Comparison of ENCODE assay signal across 9 mouse cellular contexts in genomic region chr17:47009016-47009415, GRCm38 (mm10). TPM values are rescaled to one million over a fixed set of nuclear protein-coding genes. Genes with fewer than 3 reads are reported as not detected.
A peak's percentile ranks its signal among the peaks of the same experiment; 100 is the strongest.
DNase-seq lines count a peak whose midpoint lies in the region; ATAC-seq and TF ChIP-seq lines count a peak whose summit lies in the region.
"Had no signal": no experiment of that assay in that cellular context is flagged by ENCODE, and none has a peak within 500 bp of the region (broad histone marks: within the 10 kb centered on the region; RNA-seq: fewer than 3 reads in every experiment).

No protein-coding gene starts in this region.

- DNase-seq in cerebellum, adult 9-11 months, result peak; percentile 25
- no peak for DNase-seq in cerebellum, postnatal 25 days
- no peak for DNase-seq in forebrain, embryonic 11.5 days (ENCODE audit: low spot score)
- no peak for DNase-seq in limb, embryonic 10.5 days (ENCODE audit: low spot score)
- DNase-seq in retina, postnatal 1 day, result peak; percentile 8
- DNase-seq in cerebellum, adult 11-12 months, result no peak
- no peak for DNase-seq in urinary bladder, adult 18-20 months (ENCODE audit: low spot score in 2 of 2)

- no peak for TF ChIP-seq EP300 in ES-Bruce4 (IDR thresholded peaks at IDR 0.05; ENCODE audit: insufficient read depth, low read depth, low read length)

- no peaks in the 10 kb centered on the region for H3K36me3 ChIP-seq in ES-Bruce4 (ENCODE audit: control insufficient read depth, insufficient read depth, low read length, poor library complexity, severe bottlenecking)
- H3K36me3 ChIP-seq in forebrain, embryonic 11.5 days (ENCODE audit: control insufficient read depth, insufficient read depth, low read length), result no peaks in the 10 kb centered on the region
- peaks cover 14% of the 10 kb centered on the region for H3K36me3 ChIP-seq in limb, embryonic 10.5 days

- no peaks in the 10 kb centered on the region for H3K4me1 ChIP-seq in ES-Bruce4 (ENCODE audit: control insufficient read depth, insufficient read depth, low read length)
- peaks cover 5% of the 10 kb centered on the region for H3K4me1 ChIP-seq in forebrain, embryonic 11.5 days (replicated peaks; ENCODE audit: control insufficient read depth, insufficient read depth, low read length)
- H3K4me1 ChIP-seq in limb, embryonic 10.5 days, result peaks cover 32% of the 10 kb centered on the region

- no peak overlapping the region for H3K4me3 ChIP-seq in ES-Bruce4 (ENCODE audit: low read depth, low read length)
- peak overlapping the region; percentile 94 for H3K4me3 ChIP-seq in forebrain, embryonic 11.5 days (ENCODE audit: low read depth, low read length)
- H3K4me3 ChIP-seq in limb, embryonic 10.5 days, result peak overlapping the region; percentile 87

- TF ChIP-seq CTCF in ES-Bruce4 (IDR thresholded peaks at IDR 0.05; ENCODE audit: low read depth, low read length), result no peak

- WGBS in forebrain, embryonic 11.5 days, result 36% methylated on average over 6 of the region's 6 CpGs
- WGBS in limb, embryonic 10.5 days, result 28% methylated on average over 6 of the region's 6 CpGs

- H3K9me3 ChIP-seq in ES-Bruce4 (replicated peaks; ENCODE audit: control insufficient read depth, insufficient read depth, low read length, poor library complexity, severe bottlenecking), result no peaks in the 10 kb centered on the region
- no peaks in the 10 kb centered on the region for H3K9me3 ChIP-seq in forebrain, embryonic 11.5 days (ENCODE audit: control insufficient read depth, low read length)
- no peaks in the 10 kb centered on the region for H3K9me3 ChIP-seq in limb, embryonic 10.5 days (replicated peaks)

- TF ChIP-seq POLR2A in ES-Bruce4 (IDR thresholded peaks at IDR 0.05; ENCODE audit: insufficient read depth, low read length), result no peak

- peak overlapping the region; percentile 81 for H3K4me2 ChIP-seq in forebrain, embryonic 11.5 days (ENCODE audit: low read depth, low read length, severe bottlenecking)

- no peak for ATAC-seq in forebrain, embryonic 11.5 days (replicated peaks; ENCODE audit: low FRiP score)
- ATAC-seq: Patski had no signal

- no peaks in the 10 kb centered on the region for H3K27me3 ChIP-seq in ES-Bruce4 (ENCODE audit: control insufficient read depth, insufficient read depth, low read length, poor library complexity, severe bottlenecking)
- no peaks in the 10 kb centered on the region for H3K27me3 ChIP-seq in forebrain, embryonic 11.5 days (ENCODE audit: control insufficient read depth, insufficient read depth, low read length)
- no peaks in the 10 kb centered on the region for H3K27me3 ChIP-seq in limb, embryonic 10.5 days (ENCODE audit: low read depth, poor library complexity, severe bottlenecking)

- H3K9ac ChIP-seq in ES-Bruce4 (ENCODE audit: low read depth, poor library complexity, severe bottlenecking), result peak overlapping the region; percentile 80
- H3K9ac ChIP-seq in forebrain, embryonic 11.5 days (ENCODE audit: low read length), result peak overlapping the region; percentile 86

- H3K27ac ChIP-seq in ES-Bruce4 (ENCODE audit: insufficient read depth, low read length), result no peak overlapping the region
- no peak overlapping the region for H3K27ac ChIP-seq in forebrain, embryonic 11.5 days (ENCODE audit: low read depth, low read length)
- peak overlapping the region; percentile 95; the same call in 1 of the 2 replicates for H3K27ac ChIP-seq in limb, embryonic 10.5 days

RNA-seq across cellular contexts. Expression of gene Ubr2, which starts 1.3 kb away (rescaled TPM):
- polyA plus RNA-seq in ES-Bruce4 (2011; ENCODE audit: insufficient read depth, insufficient read length, low read depth, missing spikeins), result 39.3 and 42.5 TPM in 2 replicates
- polyA plus RNA-seq in forebrain, embryonic 11.5 days (2014; fragmentation: Nextera tagmentation; extraction: Ambion mirVana), result 20.4 and 21.2 TPM in 2 replicates
- polyA plus RNA-seq in limb, embryonic 10.5 days (2016; fragmentation: Nextera tagmentation; extraction: Ambion mirVana), result 18.5 and 18.8 TPM in 2 replicates

Comparison
In these comparisons a context has a peak if more than half of its experiments do, and no peak if none do; other contexts are left out.
1. DNase-seq: peak in cerebellum, adult 9-11 months (single experiment) and retina, postnatal 1 day (single experiment); none in cerebellum, postnatal 25 days (0 of 2), forebrain, embryonic 11.5 days (single experiment), limb, embryonic 10.5 days (single experiment), cerebellum, adult 11-12 months (single experiment) and urinary bladder, adult 18-20 months (0 of 2).